Mouse (Mus musculus) monocyte, adult 5-6 weeks (primary cell): ENCODE measurements around the gene Gm21149. TPM values are rescaled to one million over a fixed set of nuclear protein-coding genes. Genes with fewer than 3 reads are reported as not detected.
"Not testable (repeated sequence)": the region's sequence is repeated elsewhere in the genome, so short reads cannot be mapped to it uniquely, and the experiment has no call there.

Source experiments
- ATAC-seq: fragments of 153-309, 156-312 bp; replicated peaks from 2 replicates; pipeline ENCODE4 v1.8.0; 2017; ENCODE audit warnings: mild to moderate bottlenecking; ENCODE audit not compliant: low TSS enrichment, insufficient number of reproducible peaks, severe bottlenecking, poor library complexity, low FRiP score
- total RNA-seq: library from RNA; stranded (forward); fragments of 200-1000, 200-491, 200-594 nt; gene quantifications from 3 replicates; pipeline ENCODE4 v1.2.3, GENCODE M21; 2017

Gene Gm21149
- total RNA-seq: not detected in 3 replicates

DNA sequence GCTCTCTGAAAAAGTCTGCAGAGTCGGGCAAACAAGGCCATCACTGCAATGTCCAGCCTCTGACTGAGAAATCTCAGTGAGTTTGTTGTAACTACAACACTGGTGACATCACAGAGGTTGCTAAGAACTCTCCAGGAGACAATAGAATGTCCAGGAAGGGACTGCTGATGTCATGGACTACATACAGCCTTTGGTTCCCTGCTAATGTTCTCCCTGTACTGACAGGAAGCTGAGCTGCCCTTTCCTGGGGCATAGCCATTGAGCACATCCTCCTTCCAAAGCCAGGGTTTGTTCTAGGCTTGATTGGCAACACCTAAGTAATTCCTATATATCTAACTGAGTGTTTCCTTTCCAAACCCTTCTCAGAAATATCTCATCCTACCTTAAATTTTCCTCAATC, at the start of gene Gm21149:
TSS of gene Gm21149 (minus strand) at position 101 of the 400 bp plus-strand sequence.
- ATAC-seq: not testable (repeated sequence)

DNA sequence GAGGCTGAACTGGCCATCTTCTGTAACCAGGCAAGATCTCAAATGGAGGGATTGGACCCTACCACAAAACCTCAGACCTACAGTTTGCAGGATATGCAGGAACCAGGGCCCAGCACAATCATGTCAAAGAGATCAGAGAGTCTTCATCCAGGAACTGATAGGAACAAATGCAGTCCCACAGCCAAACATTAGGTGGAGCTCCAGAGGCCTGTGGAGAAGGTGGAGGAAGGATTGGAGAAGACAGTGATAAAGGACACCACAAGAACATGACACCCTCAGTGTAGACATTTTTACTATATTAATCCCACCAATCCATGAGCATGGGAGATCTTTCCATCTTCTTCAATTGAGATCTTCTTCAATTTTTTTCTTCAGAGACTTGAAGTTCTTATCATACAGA, 46.1 kb upstream of the Gm21149 start:
- ATAC-seq: not testable (repeated sequence)

DNA sequence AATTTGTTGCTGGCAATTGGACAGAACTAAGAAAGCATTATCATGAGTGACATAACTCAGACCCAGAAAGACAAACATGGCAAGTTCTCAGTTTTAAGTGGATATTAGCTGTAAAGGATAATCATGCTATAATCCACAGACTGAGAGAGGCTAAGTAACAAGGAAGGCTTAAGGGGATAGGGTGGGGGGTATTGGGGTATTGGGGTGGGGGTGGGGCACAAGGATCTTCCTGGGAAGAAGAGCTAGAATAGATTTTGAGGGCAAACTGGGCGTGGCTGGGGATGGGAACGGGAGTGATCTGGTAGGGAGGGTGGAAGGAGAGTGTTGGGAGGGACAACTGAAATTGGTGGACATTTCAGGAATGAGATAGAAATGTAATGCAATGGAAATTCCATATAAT, 45.7 kb upstream of the Gm21149 start:
- ATAC-seq: not testable (repeated sequence)

DNA sequence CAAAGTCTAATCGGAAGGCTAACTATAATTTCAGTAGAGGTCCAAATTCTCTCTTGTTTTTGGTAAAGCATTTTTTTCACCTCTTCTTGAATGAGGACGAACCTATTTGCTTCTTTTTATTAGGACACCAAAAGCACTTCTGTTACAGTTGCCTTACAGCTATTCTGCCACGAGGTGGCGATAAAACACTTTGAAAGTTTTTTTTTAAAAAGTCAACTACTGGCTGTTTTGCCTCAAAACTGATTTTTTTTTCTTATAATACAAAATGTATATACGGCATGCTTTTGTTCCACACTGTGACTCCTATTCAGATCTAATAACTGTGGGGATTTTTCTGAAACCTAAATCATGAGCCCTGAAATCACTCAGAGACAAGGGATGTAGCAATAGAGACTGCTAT, 44.1 kb upstream of the Gm21149 start:
- not testable (repeated sequence) for ATAC-seq

DNA sequence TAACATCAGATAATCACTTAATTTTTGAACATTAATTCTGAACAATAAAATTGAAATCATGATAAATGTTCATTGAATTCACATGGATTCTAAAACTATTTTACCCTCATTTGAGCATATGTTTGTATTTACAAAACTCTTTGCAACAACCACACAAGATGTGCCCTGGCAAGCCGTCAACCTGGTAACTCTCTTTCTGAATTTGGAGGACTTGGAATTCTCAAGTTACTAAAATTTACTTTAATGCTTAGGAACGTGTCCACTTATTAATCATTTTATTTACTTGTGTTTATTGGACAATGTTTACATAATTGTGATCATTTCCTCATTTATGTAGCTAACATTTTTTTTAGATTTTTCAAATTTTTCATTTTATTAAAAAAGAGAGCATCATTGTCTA, 40.8 kb upstream of the Gm21149 start:
- ATAC-seq: not testable (repeated sequence)

DNA sequence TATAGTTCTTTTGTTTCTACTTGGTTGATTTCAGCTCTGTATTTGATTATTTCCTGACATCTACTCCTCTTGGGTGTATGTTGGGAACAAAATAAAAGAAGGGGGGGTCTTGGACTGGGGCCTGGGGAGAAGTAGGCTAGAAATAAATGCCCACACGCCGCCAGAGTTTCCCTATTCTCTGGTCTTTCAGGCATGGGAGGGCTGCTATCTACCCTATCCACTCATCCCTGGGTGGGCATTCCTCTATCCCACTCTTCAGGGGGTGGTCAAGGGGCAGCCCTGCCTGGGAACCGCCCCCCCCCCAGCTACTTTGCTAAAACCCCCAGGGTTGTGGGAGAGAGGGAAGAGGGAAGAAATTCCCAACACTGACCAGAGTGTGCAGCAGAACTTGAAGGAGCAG, 35.9 kb upstream of the Gm21149 start:
- ATAC-seq: not testable (repeated sequence)

DNA sequence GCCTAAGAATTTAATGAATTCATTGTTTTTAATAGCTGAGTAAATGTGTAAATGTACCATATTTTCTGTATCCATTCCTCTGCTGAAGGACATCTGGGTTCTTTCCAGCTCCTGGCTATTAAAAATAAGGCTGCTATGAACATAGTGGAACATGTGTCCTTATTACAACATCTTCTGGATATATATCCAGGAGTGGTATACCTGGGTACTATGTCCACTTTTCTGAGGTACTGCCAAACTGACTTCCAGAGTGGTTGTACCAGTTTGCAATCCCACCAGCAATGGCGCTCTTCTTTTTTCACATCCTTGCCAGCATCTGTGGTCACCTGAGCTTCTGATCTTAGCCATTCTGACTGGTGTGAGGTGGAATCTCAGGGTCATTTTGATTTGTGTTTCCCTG, 33.6 kb upstream of the Gm21149 start:
- ATAC-seq: not testable (repeated sequence)

DNA sequence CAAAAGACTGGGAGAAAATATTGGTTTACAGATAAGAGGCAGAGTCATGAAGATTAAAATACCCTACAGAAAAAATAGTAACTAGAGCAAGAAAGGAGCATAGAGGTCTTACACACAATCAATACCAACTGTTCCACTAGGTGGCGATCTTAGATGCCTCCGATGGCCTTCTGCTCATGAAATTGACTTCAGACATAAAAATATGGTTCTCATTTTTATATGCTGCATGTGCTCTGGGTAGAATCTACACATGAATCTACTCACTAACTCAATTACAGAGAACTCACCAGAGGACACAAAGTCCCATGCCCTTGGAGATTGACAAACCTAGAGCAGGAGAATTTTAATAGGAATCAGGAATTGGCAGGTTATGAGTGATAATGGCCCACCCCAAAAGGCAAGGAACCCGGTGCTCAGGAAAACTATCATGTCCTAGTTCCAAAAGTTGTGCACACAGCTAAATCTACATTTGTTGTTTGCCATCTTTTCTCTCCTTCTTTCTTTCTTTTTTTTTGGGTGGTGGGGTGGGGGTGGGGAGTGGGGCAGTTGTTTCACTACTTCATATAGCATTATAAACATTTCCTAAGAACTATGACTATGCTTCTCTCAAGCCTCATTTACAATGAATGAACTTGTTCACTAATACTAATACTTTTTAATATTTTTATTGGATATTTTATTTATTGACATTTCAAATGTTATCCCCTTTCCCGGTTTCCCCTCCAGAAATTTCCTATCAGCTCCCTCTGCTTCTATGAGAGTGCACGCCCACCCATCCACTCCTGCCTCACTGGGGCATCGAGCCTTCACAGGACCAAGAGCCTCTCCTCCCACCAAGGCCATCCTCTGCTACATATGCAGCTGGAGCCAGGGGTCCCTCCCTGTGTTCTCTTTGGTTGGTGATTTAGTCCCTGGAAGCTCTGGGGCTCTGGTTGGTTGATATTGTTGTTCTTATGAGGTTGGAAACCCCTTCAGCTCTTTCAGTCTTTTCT, 32.4 kb upstream of the Gm21149 start:
- ATAC-seq: not testable (repeated sequence)

DNA sequence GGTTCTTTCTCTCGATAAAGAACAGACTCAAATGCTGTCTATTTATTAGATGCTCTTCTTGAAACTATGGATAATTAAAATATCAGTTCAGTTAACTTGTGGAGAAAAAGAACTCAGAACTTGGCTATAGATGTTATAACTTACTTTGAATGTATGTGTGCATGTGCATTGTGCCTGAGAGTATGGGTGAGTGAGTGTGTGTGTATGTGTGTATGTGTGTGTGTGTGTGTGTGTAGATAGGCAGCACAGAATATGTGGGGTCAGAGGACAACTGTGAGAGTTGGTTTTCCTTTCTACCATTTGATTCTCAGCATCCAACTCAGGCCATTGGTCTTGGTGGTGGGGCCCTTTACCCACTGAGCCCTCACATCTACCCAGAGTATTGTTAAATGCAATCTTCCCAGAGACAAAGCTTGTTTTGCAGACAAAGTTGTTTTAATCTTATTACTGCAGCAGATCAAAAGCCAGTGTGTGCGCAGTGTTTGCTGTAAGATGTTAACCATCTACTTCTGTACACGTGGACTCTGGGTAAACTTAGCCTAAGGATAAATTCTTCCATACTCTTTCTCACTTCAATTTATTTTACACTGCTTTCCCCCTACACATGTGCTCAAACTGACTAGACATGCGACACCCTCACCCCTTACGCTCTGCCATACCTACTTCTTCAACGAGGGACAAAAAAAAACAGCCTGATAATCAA, 31.6 kb upstream of the Gm21149 start:
- ATAC-seq: not testable (repeated sequence)

DNA sequence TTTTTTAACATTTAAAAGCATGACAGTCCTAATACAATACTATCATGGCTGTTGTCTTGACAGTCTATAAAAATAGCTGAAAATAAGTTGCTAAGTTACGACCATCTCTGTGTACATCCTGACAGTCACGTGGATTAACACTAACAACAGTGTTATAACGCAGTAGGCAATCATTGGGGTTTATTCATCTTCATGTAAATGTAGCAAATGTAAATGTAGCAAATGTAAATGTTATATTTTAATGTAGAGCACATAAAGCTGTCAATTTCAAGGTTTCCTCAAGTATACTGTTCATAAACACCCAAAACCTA, 30.9 kb upstream of the Gm21149 start:
- no peak for ATAC-seq

DNA sequence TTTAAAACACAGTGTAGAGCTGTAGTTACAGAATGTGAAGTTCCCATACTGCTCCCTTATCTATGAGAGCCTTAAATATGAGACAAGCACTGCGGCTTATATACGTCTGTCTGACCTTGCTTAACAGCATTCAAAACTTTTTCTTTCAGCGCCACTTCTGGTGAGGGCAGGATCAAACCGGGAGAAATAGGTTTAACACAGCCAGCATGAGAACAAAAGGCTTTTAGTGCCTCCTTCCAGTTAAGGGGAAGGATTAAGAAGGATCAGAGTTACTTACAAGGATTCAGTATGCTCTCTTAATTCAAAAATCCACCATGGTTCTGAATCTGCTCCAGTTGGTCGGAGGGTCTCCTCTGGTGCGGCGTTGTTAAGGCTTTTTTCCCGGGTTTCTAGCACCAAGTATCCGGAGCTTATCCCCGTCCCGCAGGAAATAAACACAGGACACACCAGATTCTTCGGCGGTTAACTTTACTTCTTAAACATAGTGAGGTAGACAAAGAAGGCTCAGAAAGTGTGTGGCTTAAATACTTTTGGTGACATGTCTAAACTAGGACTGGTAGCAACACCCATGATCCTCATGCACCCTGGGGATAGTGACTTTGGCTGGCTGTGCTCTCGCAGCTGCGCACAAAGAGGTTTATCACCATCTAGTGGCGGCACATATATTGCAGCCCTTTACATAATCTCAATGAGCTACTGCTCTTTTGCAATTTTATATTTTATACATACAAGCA, 30.4 kb upstream of the Gm21149 start:
- no peak for ATAC-seq

DNA sequence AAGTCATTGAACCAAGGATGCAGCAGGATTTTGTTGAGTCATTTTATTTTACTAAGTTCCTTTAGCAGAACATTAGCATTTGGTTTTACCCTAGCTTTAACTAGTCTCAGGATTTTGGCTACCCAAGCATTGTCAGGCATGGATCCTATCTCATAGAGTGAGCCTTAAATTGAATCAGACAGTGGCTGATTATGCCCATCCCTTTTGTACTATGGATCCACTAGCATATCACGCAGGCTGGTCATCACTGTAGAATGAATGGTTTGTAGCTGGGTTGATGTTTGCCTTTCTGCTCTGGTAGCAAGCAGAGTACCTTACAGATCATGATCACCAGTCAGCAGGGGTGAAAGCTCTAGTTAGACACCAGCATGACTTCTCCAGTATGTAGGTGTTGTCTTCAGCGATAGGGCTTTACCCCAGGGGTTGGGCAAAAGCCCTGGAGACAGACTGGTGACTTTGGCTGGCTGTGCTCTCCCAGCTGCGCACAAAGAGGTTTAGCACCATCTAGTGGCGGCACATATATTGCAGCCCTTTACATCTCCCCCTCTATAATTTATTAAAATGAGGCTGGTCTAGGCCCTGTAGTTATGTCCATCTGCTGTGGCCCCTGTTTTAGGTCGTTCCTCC, 22.6 kb upstream of the Gm21149 start:
- ATAC-seq: not testable (repeated sequence)

DNA sequence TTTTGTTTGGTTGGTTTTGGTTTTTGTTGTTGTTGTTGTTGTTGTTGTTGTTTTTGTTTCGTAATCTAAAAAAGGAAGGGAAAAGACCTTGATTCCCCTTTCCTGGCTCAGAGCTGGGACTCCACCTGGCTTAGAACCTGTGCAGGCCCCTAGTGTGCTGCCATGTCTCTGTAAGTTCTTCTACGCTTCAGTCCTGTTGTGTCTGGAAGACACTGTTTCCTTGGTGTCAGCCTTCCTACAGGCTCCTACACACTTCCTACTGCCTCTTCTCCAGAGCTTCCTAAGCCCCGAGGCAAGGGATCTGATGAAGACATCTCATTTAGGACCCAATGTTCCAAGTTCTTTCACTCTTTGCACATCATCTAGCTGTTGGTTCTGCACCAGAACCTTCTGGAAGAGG, 22.0 kb upstream of the Gm21149 start:
- ATAC-seq: not testable (repeated sequence)

DNA sequence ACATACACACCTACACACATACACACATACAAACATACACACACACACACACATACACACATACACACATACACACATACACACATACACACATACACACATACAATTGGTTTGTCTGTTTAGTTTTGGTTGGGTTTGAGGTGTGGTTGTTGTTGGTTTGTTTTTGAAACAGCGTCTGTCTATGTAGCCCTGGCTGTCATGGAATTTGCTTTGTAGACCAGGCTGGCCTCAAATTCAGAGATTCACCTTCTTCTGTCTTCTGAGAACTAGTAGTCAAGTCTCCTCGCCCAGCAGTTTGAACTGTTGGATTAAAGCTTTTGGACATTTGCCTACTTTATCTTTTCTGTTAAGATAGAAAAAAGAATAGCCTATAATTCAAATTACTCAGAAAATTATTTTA, 14.6 kb upstream of the Gm21149 start:
- not testable (repeated sequence) for ATAC-seq

DNA sequence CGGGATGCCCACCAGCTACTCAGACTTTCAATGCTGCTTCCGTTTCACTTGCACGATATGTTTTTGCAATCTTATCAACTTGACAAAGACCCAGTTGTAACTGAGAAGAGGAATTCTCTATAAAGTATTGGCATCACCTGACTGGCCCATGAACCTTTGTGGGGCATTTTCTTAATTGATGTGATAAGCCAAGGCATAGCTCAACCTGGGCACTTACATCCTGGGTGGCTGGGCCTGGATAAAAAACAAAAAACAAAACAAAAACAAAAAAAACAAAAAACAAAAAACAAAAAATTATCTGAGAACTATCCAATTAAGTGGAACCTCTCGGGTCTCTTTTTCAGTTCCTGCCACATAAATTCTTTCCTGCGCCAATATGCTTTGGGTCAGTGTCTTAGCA, 12.4 kb upstream of the Gm21149 start:
- no peak for ATAC-seq

DNA sequence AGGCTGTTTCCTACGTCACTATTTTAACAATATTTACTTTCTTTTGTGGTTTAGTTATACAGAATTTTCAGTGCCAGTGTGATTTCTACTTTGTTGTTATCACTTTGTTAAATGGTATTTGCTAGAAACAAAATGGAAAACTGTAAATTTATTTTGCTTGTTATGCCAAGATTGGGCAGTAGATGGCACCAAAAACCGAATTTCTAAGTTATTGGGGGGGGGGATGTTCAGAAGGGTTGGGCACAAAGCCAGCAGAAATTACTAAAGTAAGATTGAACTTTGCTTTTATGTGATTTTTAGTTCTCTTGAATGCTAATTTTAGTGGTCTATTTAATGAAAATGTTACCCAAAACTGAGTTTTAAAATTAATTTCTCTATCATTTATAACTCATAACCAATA, 8.3 kb upstream of the Gm21149 start:
- not testable (repeated sequence) for ATAC-seq

DNA sequence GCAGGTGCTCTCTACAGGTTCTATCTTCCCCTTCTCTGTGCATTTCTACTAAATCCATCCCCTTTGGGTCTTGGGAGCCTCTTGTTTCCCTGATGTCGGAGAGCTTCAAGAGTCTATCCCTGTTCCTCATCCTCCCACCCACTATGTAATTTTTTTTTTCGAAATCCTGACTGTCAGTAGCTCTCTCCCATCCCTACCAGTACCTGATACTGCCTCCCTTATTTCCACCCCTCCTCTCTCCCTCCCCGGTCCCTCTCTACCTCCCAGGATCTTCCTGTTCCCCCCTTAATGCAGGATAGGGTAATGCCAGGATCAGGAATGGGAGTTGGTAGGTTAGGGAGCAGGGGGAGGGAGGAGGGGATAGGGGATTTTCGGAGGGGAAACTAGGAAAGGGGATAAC, 7.3 kb upstream of the Gm21149 start:
- ATAC-seq: not testable (repeated sequence)

DNA sequence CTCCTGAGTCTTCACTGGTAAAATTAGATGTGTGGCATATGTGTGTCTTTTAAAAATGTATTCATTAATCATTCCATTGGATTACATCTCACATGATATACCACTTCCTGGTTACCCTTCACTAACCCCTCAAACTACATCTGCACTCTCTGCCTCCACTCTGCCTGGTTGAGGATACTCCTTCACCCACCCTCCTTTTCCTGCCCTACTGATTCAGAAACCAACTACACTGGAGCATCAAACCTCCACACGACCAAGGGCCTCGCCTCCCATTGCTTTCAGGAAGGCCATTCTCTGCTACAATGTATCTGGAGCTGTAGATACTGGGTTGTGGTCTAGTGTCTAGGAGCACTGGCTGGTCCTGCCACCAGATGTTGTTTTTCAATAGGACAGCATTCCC, 6.5 kb upstream of the Gm21149 start:
- ATAC-seq: not testable (repeated sequence)

DNA sequence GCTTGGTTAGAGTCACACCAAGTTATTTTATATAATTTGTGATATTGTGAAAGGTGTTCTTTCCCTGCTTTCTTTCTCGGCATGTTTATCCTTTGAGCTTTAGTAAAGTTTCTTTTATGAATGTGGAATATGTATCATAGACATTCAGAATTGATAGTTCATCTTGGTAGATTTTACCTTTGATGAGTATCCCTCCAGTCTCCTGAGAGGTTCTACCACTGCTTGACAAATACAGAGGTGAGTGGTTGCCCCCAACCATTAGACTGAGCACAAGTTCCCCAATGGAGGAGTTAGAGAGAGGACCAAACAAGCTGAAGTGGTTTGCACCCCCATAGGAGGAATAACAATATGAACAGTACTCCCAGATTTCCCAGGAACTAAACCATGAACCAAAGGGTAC, 6.2 kb downstream of the Gm21149 start:
- not testable (repeated sequence) for ATAC-seq
